Mouse (Mus musculus) Patski (cell line): ENCODE results near the gene Frmpd1. TPM values are rescaled to one million over a fixed set of nuclear protein-coding genes. Genes with fewer than 3 reads are reported as not detected.

Experiments
- ATAC-seq: fragments of 100-300 bp; one replicate; pipeline ENCODE4 v1.8.0; 2021
- CTCF ChIA-PET: fragments of 350-600 bp; sonication (Branson Sonifier 250); formaldehyde crosslinking; loops from one replicate; lab custom pipeline; 2022; ENCODE audit warnings: inconsistent platforms; lab: Charles Lee
- POLR2A ChIA-PET: fragments of 350-600 bp; sonication (Branson Sonifier 250); formaldehyde crosslinking; loops from one replicate; lab custom pipeline; 2022; ENCODE audit warnings: antibody characterized with exemption, inconsistent platforms; lab: Charles Lee
- DNase-seq: peaks from one replicate; pipeline ENCODE4 v3.0.0-alpha.2; 2011; ENCODE audit warnings: low read depth, low spot score
- H3K27me3 ChIP-seq: fragments of 371-371 bp; one replicate; pipeline ENCODE4 v1.5.1; 2021
- CTCF ChIP-seq: fragments of 100-300 bp; IDR thresholded peaks from one replicate; pipeline ENCODE4 v1.5.1; 2021
- in situ Hi-C: fragments of 300-500 bp; cut with MboI; formaldehyde crosslinking; loops from 3 replicates; pipeline ENCODE4 v1.11.1; 2018; ENCODE audit warnings: low pct_unique_long_range_greater_than_20kb, mixed read lengths
- polyA plus RNA-seq: library from polyadenylated mRNA; unstranded; gene quantifications from one replicate; pipeline ENCODE4 v1.2.3, GENCODE M21; 2021

Frmpd1 gene
- polyA plus RNA-seq, 1 experiment from 2014 or later, result 0.04 TPM

GRCm38 (mm10) chr4:45183818-45184520, 706 bp upstream of the Frmpd1 start:
- peaks cover 5% of the 10 kb centered on the region for H3K27me3 ChIP-seq
- ATAC-seq (no peak), DNase-seq (no peak)
- POLR2A ChIA-PET, result no interaction called here
- TF ChIP-seq CTCF, result no peak
- in situ Hi-C loops, result no loop called here
- CTCF ChIA-PET, result no interaction called here

GRCm38 (mm10) chr4:45185331-45185669, 625 bp downstream of the Frmpd1 start:
- TF ChIP-seq CTCF, result no peak
- in situ Hi-C loops, result no loop called here
- DNase-seq, result no peak
- no peak for ATAC-seq
- CTCF ChIA-PET, result no interaction called here
- POLR2A ChIA-PET, result no interaction called here
- H3K27me3 ChIP-seq, result peaks cover 5% of the 10 kb centered on the region

DNA sequence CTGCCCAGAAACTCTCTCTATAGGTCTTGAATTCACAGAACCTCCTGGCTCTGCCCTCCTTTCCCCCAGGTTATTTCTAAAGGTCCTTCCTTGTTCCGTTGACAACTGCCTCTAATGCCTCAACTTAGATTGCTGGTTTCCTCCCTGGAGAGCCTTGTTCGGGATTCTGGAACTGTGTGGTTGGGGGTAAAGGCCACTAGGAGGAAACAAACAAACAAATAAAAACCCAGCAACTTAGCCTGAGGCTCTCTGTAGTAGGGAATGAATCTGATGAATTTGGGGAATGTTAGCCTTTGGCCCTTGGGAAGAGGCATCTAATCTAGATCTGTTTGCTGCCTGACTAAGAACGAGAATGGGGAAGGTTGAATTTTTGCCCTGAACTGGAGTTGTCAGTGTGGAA, 13.6 kb downstream of the Frmpd1 start:
- ChIA-PET CTCF (no interaction called here), POLR2A (no interaction called here)
- DNase-seq (no peak), ATAC-seq (no peak)
- no peak for TF ChIP-seq CTCF
- in situ Hi-C loops, result no loop called here
- H3K27me3 ChIP-seq, result no peaks in the 10 kb centered on the region

GRCm38 (mm10) chr4:45203283-45203682, 18.6 kb downstream of the Frmpd1 start:
- in situ Hi-C loops, result no loop called here
- CTCF ChIA-PET, result no interaction called here
- POLR2A ChIA-PET, result no interaction called here
- no peak for TF ChIP-seq CTCF
- no peaks in the 10 kb centered on the region for H3K27me3 ChIP-seq
- ATAC-seq (no peak), DNase-seq (no peak)

DNA sequence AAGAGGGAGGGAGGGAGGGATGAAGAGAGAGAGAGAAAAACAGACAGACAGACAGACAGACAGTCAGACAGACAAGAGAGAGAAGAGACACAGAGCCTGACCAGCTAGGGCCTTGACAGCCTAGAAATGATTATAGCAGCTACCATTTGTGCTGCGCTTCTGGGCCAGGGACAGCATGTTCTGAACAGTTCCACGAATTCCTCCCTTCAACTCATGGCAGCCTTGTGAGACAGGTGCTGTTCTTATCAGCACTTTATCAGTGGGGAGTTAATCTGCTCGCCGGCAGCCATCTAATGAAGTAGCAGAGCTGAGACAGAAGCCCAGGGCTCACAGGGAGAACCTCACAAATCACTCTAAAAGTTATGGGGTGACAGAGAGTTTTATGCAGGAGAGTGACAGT, 22.8 kb downstream of the Frmpd1 start:
- in situ Hi-C loops, result no loop called here
- POLR2A ChIA-PET, result no interaction called here
- no peak for TF ChIP-seq CTCF
- CTCF ChIA-PET, result no interaction called here
- no peak for DNase-seq
- no peak for ATAC-seq
- H3K27me3 ChIP-seq, result no peaks in the 10 kb centered on the region

GRCm38 (mm10) chr4:45208832-45209363, 24.2 kb downstream of the Frmpd1 start:
- DNase-seq, result no peak
- in situ Hi-C loops, result no loop called here
- POLR2A ChIA-PET, result no interaction called here
- no peak for TF ChIP-seq CTCF
- H3K27me3 ChIP-seq, result no peaks in the 10 kb centered on the region
- no peak for ATAC-seq
- CTCF ChIA-PET, result no interaction called here

GRCm38 (mm10) chr4:45212342-45213063, 27.8 kb downstream of the Frmpd1 start:
- DNase-seq, result no peak
- ChIA-PET POLR2A (no interaction called here), CTCF (no interaction called here)
- in situ Hi-C loops, result no loop called here
- no peaks in the 10 kb centered on the region for H3K27me3 ChIP-seq
- no peak for ATAC-seq
- no peak for TF ChIP-seq CTCF

- DNase-seq (no peak), ATAC-seq (no peak)
- no peaks in the 10 kb centered on the region for H3K27me3 ChIP-seq
- ChIA-PET POLR2A (no interaction called here), CTCF (no interaction called here)
- TF ChIP-seq CTCF, result no peak
- in situ Hi-C loops, result no loop called here
These were observed 35.3 kb downstream of the Frmpd1 start for GRCm38 (mm10) chr4:45219946-45220345.

- DNase-seq (no peak), ATAC-seq (no peak)
- in situ Hi-C loops, result no loop called here
- peak; percentile 30 for TF ChIP-seq CTCF
- H3K27me3 ChIP-seq, result no peaks in the 10 kb centered on the region
- POLR2A ChIA-PET, result no interaction called here
- CTCF ChIA-PET, result no interaction called here
These were observed 37.7 kb downstream of the Frmpd1 start for GRCm38 (mm10) chr4:45222395-45222794.

- ChIA-PET CTCF (no interaction called here), POLR2A (no interaction called here)
- ATAC-seq (no peak), DNase-seq (no peak)
- in situ Hi-C loops, result no loop called here
- no peak for TF ChIP-seq CTCF
- H3K27me3 ChIP-seq, result no peaks in the 10 kb centered on the region
These were observed 45.6 kb downstream of the Frmpd1 start for GRCm38 (mm10) chr4:45230263-45230662.

GRCm38 (mm10) chr4:45238260-45238659, 53.6 kb downstream of the Frmpd1 start:
- in situ Hi-C loops, result no loop called here
- no peak for DNase-seq
- POLR2A ChIA-PET, result no interaction called here
- TF ChIP-seq CTCF, result no peak
- no peaks in the 10 kb centered on the region for H3K27me3 ChIP-seq
- CTCF ChIA-PET, result no interaction called here
- ATAC-seq, result no peak
